Mouse (Mus musculus) forebrain, embryonic 12.5 days (tissue): ENCODE measurements at regions not wholly inside any gene's neighbourhood (a gene's known extent, or its start where the extent isn't known, plus 50 kb on each side); places are given as distances from the start of the nearest gene placed in this dataset.
"Not testable (repeated sequence)": the region's sequence is repeated elsewhere in the genome, so short reads cannot be mapped to it uniquely, and the experiment has no call there.

Experiments used
- ATAC-seq: fragments of 200-750 bp; cut with Nextera tagmentation; 2 replicates; pipeline ENCODE4 v1.8.0; 2017; ENCODE audit warnings: moderate TSS enrichment; ENCODE audit not compliant: low FRiP score
- H3K27ac ChIP-seq: fragments of 300-500 bp; sonication (generic); 2 replicates; pipeline ENCODE4 v1.5.1; 2016; ENCODE audit warnings: mild to moderate bottlenecking
- H3K27me3 ChIP-seq: fragments of 300-500 bp; sonication (generic); 2 replicates; pipeline ENCODE4 v1.6.1; 2016; ENCODE audit warnings: mild to moderate bottlenecking
- H3K36me3 ChIP-seq: fragments of 300-500 bp; sonication (generic); replicated peaks from 2 replicates; pipeline ENCODE4 v1.6.1; 2016; ENCODE audit warnings: mild to moderate bottlenecking
- H3K4me1 ChIP-seq: fragments of 300-500 bp; sonication (generic); 2 replicates; pipeline ENCODE4 v1.6.1; 2016
- H3K4me2 ChIP-seq: fragments of 300-500 bp; sonication (generic); 2 replicates; pipeline ENCODE4 v1.6.1; 2016; ENCODE audit warnings: mild to moderate bottlenecking, moderate library complexity
- H3K4me3 ChIP-seq: fragments of 300-500 bp; sonication (generic); replicated peaks from 2 replicates; pipeline ENCODE4 v1.5.1; 2016; ENCODE audit warnings: mild to moderate bottlenecking
- H3K9ac ChIP-seq: fragments of 300-500 bp; sonication (generic); 2 replicates; pipeline ENCODE4 v1.6.1; 2016; ENCODE audit warnings: mild to moderate bottlenecking
- H3K9me3 ChIP-seq: fragments of 300-500 bp; sonication (generic); 2 replicates; pipeline ENCODE4 v1.6.1; 2016
- WGBS: fragments of 180-500 bp; shearing (Covaris S2); methylation state at CpG from one replicate; pipeline ENCODE4 v1.1.7; 2016; 5-methylcytosine and 5-hydroxymethylcytosine counted together

DNA sequence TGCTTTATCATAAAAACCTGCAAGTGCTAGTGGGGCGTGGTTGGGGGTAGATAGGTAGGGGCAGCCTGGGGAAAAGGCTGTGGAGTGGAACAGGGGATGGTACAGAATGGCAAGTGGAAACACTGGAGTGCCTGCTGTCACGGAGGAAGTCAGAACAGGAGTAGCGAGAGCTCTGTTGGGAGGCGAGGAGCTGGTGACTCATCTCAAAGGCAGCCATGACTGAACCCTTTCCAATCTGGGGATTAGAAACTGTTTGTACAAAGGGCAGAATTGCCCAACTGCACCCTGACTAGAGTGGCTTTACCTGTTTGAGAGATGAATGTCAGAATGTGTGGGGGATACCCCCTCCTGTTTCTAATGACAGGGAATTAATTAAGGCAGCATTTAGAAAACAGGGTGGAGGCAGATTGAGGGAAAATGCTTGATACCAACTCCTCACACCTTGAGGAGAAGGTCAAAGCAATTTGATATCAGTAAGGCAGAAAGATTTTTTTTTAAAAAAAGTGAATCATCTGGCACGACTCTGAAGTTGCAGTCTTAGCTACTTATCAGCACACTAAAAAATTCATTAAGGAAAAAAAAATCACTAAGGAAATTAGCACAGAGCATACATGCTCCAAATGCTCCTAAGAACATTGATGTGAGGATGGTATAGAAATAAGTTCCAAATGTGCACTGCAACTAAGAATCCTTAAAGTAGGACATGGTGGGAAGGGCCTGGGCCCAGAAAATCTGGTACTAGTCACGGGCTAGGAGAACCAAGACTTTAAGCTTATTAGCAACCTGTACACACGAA, 54.7 kb upstream of the Usp25 start:
- Histone ChIP-seq H3K27ac (no peak overlapping the region), H3K4me2 (no peak overlapping the region), H3K4me1 (no peaks in the 10 kb centered on the region), H3K36me3 (no peaks in the 10 kb centered on the region), H3K9me3 (no peaks in the 10 kb centered on the region), H3K4me3 (no peak overlapping the region), H3K27me3 (no peaks in the 10 kb centered on the region), H3K9ac (no peak overlapping the region)
- WGBS, result 77% methylated on average over 7 of the region's 7 CpGs
- no peak for ATAC-seq

DNA sequence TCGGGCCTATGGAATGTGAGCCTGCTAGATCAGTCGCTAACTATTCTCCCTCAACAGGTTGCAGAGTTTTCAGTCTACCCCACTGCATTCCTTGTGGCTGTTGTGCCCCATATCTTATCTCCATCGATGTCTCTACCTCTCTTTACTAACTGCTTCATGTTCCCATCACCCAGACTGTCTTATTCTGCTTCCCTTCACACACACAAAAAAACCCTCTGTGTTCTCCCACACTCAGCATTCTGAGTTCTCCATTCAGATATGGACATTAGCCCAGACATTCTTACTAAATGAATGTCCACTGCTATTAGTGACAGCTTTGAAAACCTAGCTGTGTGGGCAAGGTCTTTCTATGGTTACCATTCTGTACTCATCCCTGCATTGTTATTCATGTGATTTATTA, 56.0 kb upstream of the Usp25 start:
- Histone ChIP-seq H3K27me3 (no peaks in the 10 kb centered on the region), H3K9me3 (no peaks in the 10 kb centered on the region), H3K4me3 (no peak overlapping the region), H3K36me3 (no peaks in the 10 kb centered on the region), H3K4me2 (no peak overlapping the region), H3K9ac (no peak overlapping the region), H3K4me1 (no peaks in the 10 kb centered on the region), H3K27ac (no peak overlapping the region)
- ATAC-seq, result no peak
- 86% methylated on average over 3 of the region's 3 CpGs for WGBS

DNA sequence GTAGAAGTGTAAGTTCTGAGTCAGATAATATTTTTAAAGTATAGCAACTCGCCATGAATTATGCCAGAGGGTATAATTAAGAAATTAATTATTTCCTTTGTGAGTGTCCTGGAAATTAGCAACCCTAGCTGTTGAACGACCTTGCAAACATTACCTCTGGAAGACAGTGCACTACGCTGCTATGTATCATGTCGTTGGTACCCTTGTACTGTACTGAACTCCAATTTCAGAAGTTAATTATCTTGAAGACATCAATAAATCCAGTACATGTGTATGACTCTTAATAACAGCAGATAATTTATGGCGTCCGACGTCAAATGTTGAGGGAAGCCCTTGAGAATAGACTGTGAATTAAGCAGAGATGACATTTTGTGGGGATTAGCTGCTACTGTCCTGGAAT, 56.4 kb upstream of the Usp25 start:
- Histone ChIP-seq H3K27me3 (no peaks in the 10 kb centered on the region), H3K4me3 (no peak overlapping the region), H3K4me1 (no peaks in the 10 kb centered on the region), H3K4me2 (no peak overlapping the region), H3K27ac (no peak overlapping the region), H3K36me3 (no peaks in the 10 kb centered on the region), H3K9ac (no peak overlapping the region), H3K9me3 (no peaks in the 10 kb centered on the region)
- ATAC-seq, result no peak
- 88% methylated on average over 7 of the region's 7 CpGs for WGBS

DNA sequence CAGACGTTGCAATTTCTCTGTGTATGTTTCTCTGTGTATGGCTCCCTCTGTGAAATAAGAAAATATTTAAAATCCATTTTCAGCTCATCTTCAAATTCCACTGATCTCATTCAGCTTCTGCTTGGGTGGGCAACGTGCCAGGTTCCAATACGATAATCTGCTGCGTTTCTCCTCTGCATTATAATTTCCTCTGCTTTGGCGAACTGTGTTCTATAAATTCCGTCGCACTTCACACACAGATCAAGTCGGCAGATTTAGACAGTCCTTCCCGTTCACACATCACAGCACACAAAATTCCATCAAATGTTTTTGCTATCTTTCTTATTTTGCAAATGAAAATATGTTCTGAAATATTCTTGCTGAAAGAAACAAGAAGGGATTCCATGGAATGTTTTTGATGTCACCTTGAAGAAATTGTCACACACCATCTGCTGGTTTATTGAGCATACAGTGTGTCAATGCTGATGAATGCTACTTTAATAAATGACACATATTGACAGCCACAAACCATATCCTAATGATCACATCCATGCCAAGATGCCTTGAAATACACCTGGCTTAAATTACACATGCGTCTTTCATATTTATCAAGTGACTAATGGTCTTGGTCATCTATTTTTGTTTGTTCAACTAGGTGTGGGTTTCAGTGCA, 62.5 kb upstream of the Usp25 start:
- H3K36me3 ChIP-seq, result no peaks in the 10 kb centered on the region
- no peak for ATAC-seq
- no peaks in the 10 kb centered on the region for H3K9me3 ChIP-seq
- H3K4me3 ChIP-seq, result no peak overlapping the region
- H3K9ac ChIP-seq, result no peak overlapping the region
- 82% methylated on average over 10 of the region's 10 CpGs for WGBS
- no peaks in the 10 kb centered on the region for H3K27me3 ChIP-seq
- H3K4me2 ChIP-seq, result no peak overlapping the region
- H3K27ac ChIP-seq, result no peak overlapping the region
- no peaks in the 10 kb centered on the region for H3K4me1 ChIP-seq

DNA sequence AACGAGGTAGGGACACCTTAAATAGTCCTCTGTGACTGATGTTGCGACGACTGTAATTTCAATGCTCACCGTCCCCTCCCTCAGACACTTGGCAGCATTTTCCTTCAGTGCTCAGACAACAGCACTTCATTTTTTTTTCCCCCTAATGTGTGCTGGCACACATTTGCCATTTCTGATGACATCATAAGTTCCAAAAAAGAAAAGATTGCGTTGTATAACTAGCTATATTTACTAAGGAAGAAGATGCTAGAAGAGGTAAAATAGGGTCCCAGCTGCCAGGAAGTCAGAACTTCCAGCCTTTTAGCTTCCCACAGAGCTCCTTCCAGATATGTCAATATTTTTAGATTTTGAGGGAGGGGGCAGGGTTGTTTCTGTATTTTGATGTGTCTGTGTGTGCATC, 66.5 kb upstream of the Usp25 start:
- Histone ChIP-seq H3K4me2 (no peak overlapping the region), H3K27ac (no peak overlapping the region), H3K27me3 (no peaks in the 10 kb centered on the region), H3K4me3 (no peak overlapping the region), H3K36me3 (no peaks in the 10 kb centered on the region), H3K4me1 (no peaks in the 10 kb centered on the region), H3K9ac (no peak overlapping the region), H3K9me3 (no peaks in the 10 kb centered on the region)
- WGBS, result 80% methylated on average over 5 of the region's 5 CpGs
- no peak for ATAC-seq

DNA sequence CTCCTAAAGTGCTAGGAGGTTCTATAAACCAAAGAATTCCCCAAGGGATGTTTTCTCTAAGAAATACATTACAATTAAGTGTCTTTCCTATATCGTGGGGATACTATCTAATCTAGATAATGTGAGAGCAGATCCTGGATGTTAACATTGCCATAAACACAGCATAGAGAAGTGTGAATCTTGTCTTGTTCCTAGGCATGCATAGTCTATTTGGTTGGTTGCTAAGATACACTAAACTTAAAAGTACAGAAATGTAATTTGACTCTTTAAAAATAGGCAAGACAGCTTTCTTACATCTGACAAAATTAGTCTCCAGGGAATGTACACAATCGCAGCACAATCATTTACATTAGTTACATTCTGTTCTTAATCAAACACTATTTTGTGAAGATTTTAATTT, 75.4 kb upstream of the Usp25 start:
- H3K9me3 ChIP-seq, result no peaks in the 10 kb centered on the region; the same call in 1 of the 2 replicates
- no peaks in the 10 kb centered on the region for H3K36me3 ChIP-seq
- no peaks in the 10 kb centered on the region for H3K4me1 ChIP-seq
- H3K27ac ChIP-seq, result no peak overlapping the region
- no peak for ATAC-seq
- H3K4me3 ChIP-seq, result no peak overlapping the region
- no peaks in the 10 kb centered on the region for H3K27me3 ChIP-seq
- no peak overlapping the region for H3K9ac ChIP-seq
- no peak overlapping the region for H3K4me2 ChIP-seq
- WGBS, result 88% methylated on average over 2 of the region's 2 CpGs

DNA sequence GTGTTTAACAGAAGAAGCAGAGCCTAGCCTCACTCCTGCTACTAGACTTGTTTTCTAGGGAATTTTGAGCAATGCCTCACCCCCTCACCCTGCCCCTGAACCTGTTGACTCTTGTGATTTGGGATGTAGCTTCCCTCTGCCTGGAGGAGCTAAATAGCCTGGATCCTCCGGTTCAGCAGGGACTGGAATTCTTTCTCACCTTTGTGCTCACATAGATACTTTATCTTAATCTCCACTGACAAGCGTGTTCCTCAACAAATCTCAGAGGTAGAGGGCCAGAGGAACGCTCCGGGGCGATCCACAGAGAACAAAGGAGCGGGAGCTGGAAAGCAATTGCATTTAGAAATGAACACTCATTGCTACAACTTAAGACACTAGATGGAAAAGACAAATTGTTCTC, 85.6 kb upstream of the Usp25 start:
- WGBS, result 88% methylated on average over 6 of the region's 6 CpGs
- no peak overlapping the region for H3K4me2 ChIP-seq
- ATAC-seq, result no peak
- no peaks in the 10 kb centered on the region for H3K9me3 ChIP-seq
- no peaks in the 10 kb centered on the region for H3K27me3 ChIP-seq
- no peak overlapping the region for H3K4me3 ChIP-seq
- H3K4me1 ChIP-seq, result no peaks in the 10 kb centered on the region
- no peaks in the 10 kb centered on the region for H3K36me3 ChIP-seq
- H3K9ac ChIP-seq, result no peak overlapping the region
- no peak overlapping the region for H3K27ac ChIP-seq

DNA sequence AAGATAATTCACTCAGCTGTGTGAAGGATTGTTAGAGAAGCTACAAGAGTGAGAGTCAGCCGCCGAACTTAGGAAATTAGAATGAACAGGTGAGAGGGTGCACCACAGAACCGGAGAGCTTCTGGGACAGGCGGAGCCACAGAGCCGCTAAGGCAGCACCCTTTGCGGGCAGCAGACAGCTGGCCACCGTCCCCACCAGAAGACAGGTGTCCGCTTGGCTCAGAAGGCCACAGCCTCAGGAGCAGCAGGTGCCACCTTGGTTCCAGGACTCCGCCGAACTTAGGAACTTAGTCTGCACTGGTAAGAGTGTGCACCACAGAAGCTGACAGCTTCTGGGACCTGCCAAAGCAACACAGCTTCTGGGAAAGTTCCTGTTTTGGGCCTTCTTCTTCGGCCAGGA, 93.4 kb upstream of the Usp25 start:
- not testable (repeated sequence) for H3K4me1 ChIP-seq, H3K27me3 ChIP-seq, H3K4me2 ChIP-seq, H3K27ac ChIP-seq, H3K9me3 ChIP-seq, ATAC-seq, H3K36me3 ChIP-seq, H3K9ac ChIP-seq, H3K4me3 ChIP-seq
- 95% methylated on average over 11 of the region's 11 CpGs for WGBS

DNA sequence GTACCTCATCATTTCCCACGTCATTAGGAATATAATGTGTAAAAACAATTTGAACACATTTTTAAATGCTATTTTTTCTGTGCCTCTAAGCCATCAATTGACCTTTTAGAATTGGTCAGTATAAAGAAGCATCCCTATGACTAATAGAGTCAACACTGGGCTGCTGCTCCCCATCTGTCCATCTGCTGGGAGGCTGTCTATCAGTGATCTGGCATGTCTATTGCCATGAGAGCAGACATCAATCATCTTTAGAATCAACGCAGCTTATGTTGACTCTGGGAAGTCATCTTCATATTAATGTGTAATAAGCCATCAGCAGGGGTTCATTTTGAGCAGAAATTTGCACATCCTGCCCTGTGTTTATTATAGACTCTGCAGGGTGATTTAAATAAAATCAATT, 94.9 kb upstream of the Usp25 start:
- Histone ChIP-seq H3K27ac (no peak overlapping the region), H3K9ac (no peak overlapping the region), H3K4me3 (no peak overlapping the region), H3K36me3 (no peaks in the 10 kb centered on the region), H3K9me3 (no peaks in the 10 kb centered on the region), H3K27me3 (no peaks in the 10 kb centered on the region), H3K4me2 (no peak overlapping the region), H3K4me1 (no peaks in the 10 kb centered on the region)
- WGBS, result 86% methylated on average over 2 of the region's 2 CpGs
- no peak for ATAC-seq

DNA sequence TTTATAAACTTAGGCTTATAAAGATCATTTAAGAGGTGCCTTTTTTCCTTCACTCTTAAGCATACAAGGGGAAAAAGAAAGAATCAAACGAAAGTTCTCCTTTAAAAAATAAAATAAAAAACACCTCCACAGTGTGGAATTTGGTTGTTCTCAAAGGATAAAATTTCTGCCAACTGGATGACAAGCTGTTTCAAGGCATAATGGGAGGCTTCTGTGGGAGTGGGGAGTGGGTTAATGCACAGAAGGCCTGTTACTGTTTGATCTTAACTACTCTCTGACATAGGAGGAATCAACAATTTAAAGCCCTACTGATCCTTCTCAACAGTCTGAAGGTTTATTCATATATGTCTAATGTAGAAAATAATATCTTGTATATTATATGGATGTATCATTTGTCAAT, 99.2 kb upstream of the Usp25 start:
- Histone ChIP-seq H3K4me1 (no peaks in the 10 kb centered on the region), H3K27me3 (no peaks in the 10 kb centered on the region), H3K4me3 (no peak overlapping the region), H3K4me2 (no peak overlapping the region), H3K9me3 (no peaks in the 10 kb centered on the region), H3K27ac (no peak overlapping the region), H3K9ac (no peak overlapping the region), H3K36me3 (no peaks in the 10 kb centered on the region)
- WGBS, result 77% methylated on average over 1 of the region's 1 CpGs
- no peak for ATAC-seq

DNA sequence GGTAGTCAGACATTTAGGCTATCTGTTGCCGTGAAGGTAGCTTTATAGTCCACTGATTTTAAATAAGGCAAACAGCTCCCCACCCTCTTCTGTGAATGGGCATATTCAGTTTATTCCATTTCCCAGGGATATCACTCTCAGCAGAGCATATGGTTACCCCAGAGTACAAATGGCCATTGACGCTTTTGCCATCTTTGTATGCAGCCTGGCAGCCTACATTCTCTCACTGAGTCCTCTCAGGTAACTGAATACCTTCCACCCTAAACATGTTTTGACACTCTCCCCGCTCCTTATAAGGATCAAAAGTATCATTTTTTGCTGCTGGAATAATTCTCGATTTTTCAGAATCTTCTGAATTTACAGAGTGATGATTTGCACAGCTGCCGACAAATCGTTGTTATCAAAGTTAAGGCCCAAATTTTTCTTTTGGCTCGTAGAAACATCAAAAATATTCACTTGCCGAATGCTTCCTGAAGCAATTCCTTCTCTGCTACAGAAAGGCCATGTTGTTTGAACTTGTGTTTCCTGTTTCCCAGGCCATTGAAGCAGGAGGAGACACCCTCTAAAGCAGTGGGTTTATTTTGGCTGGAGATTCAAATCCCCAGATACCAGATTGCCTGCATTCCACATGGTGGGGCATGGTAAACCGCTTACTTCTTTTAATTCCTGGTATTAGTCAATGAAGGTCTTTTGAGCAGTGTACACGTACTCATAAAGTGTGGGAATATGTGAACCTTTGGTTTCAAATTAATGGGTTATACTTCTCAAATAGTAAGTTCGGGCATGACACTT, 108.1 kb upstream of the Usp25 start:
- Histone ChIP-seq H3K4me2 (no peak overlapping the region), H3K4me1 (no peaks in the 10 kb centered on the region), H3K27me3 (no peaks in the 10 kb centered on the region), H3K4me3 (no peak overlapping the region), H3K9me3 (no peaks in the 10 kb centered on the region), H3K27ac (no peak overlapping the region), H3K36me3 (no peaks in the 10 kb centered on the region), H3K9ac (no peak overlapping the region)
- 88% methylated on average over 11 of the region's 11 CpGs for WGBS
- ATAC-seq, result no peak

DNA sequence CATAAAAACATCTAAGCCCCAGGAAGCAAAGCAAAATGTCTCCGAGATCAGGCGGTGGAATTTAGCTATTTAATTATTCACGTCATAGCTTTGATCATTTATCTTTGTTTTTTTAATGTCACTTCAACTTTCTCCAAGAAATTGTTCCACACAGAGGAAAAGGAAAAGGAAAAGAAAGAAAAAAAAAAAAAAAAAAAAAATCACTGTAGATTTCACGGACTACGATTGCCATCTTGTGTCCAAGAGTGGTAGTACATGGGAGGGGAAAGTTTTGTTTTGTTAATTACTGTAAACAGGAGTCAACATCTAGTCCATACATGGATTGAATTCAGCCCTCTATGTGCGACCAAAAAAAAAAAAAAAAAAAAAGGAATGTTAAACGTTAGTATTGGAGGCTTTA, 114.4 kb upstream of the Usp25 start:
- Histone ChIP-seq H3K36me3 (no peaks in the 10 kb centered on the region), H3K4me1 (peaks cover 10% of the 10 kb centered on the region), H3K9me3 (no peaks in the 10 kb centered on the region), H3K27me3 (no peaks in the 10 kb centered on the region), H3K4me3 (no peak overlapping the region), H3K9ac (no peak overlapping the region), H3K4me2 (no peak overlapping the region), H3K27ac (no peak overlapping the region)
- WGBS, result 24% methylated on average over 7 of the region's 7 CpGs
- ATAC-seq, result peak; percentile 28; the same call in 1 of the 2 replicates
